Mouse (Mus musculus) urinary bladder, adult 18-20 months (tissue): ENCODE measurements around the gene Olfr1393.
A peak's percentile ranks its signal among the peaks of the same experiment; 100 is the strongest.
"Not testable (repeated sequence)": the region's sequence is repeated elsewhere in the genome, so short reads cannot be mapped to it uniquely, and the experiment has no call there.

Experiments used
- DNase-seq, 2 experiments: peaks; one replicate each; pipeline ENCODE4 v3.0.0; 2022; ENCODE audit warnings: low spot score in 2 of 2, mixed read lengths in 2 of 2

Gene Olfr1393

GRCm38 (mm10) chr11:49250422-49251379 lies 27.4 kb upstream of the Olfr1393 start:
- DNase-seq = peak; percentile 91 to 92

- DNase-seq = no peak
Measured at GRCm38 (mm10) chr11:49251380-49251761, 26.7 kb upstream of the Olfr1393 start.

GRCm38 (mm10) chr11:49252048-49252447 lies 26.1 kb upstream of the Olfr1393 start:
- DNase-seq = no peak

GRCm38 (mm10) chr11:49253035-49253434 lies 25.1 kb upstream of the Olfr1393 start:
- DNase-seq = no peak

- DNase-seq = no peak
Measured at GRCm38 (mm10) chr11:49259296-49259695, 18.8 kb upstream of the Olfr1393 start.

GRCm38 (mm10) chr11:49259829-49260228 lies 18.3 kb upstream of the Olfr1393 start:
- no peak for DNase-seq

GRCm38 (mm10) chr11:49260598-49261312 lies 17.3 kb upstream of the Olfr1393 start:
- no peak for DNase-seq

- DNase-seq = no peak
Measured at GRCm38 (mm10) chr11:49261313-49261855, 16.7 kb upstream of the Olfr1393 start.

GRCm38 (mm10) chr11:49262286-49262685 lies 15.8 kb upstream of the Olfr1393 start:
- DNase-seq = no peak

- DNase-seq = no peak
Measured at GRCm38 (mm10) chr11:49263149-49263548, 15.0 kb upstream of the Olfr1393 start.

GRCm38 (mm10) chr11:49264081-49264480 lies 14.0 kb upstream of the Olfr1393 start:
- no peak for DNase-seq

- DNase-seq = no peak
Measured at GRCm38 (mm10) chr11:49264622-49265021, 13.5 kb upstream of the Olfr1393 start.

- no peak for DNase-seq
Measured at GRCm38 (mm10) chr11:49265101-49265500, 13.0 kb upstream of the Olfr1393 start.

- no peak for DNase-seq
Measured at GRCm38 (mm10) chr11:49266671-49267070, 11.4 kb upstream of the Olfr1393 start.

- no peak for DNase-seq
Measured at GRCm38 (mm10) chr11:49267316-49267715, 10.8 kb upstream of the Olfr1393 start.

GRCm38 (mm10) chr11:49267970-49268579 lies 10.0 kb upstream of the Olfr1393 start:
- no peak for DNase-seq

GRCm38 (mm10) chr11:49269761-49270160 lies 8.3 kb upstream of the Olfr1393 start:
- DNase-seq = no peak

- DNase-seq = no peak
Measured at GRCm38 (mm10) chr11:49270368-49270767, 7.7 kb upstream of the Olfr1393 start.

GRCm38 (mm10) chr11:49271334-49271733 lies 6.8 kb upstream of the Olfr1393 start:
- DNase-seq = no peak

GRCm38 (mm10) chr11:49273834-49274519 lies 4.1 kb upstream of the Olfr1393 start:
- DNase-seq = no peak

- DNase-seq = not testable (repeated sequence)
Measured at GRCm38 (mm10) chr11:49284982-49285381, 6.9 kb downstream of the Olfr1393 start, which contains the start of gene Olfr1392. Olfr1392 (plus strand) TSS chr11:49285282.
